Mouse (Mus musculus) layer of hippocampus, adult 9-10 months (tissue): ENCODE measurements around the gene Tbx19.
A peak's percentile ranks its signal among the peaks of the same experiment; 100 is the strongest.

Experiments
- DNase-seq: peaks from one replicate; pipeline ENCODE4 v3.0.0; 2022; ENCODE audit warnings: low spot score

The Tbx19 gene

GRCm38 (mm10) chr1:165184178-165184577 is 23.6 kb upstream of the Tbx19 start:
- DNase-seq: no peak

- no peak for DNase-seq
Observed at GRCm38 (mm10) chr1:165183400-165183799, 22.8 kb upstream of the Tbx19 start.

GRCm38 (mm10) chr1:165179321-165179720 is 18.7 kb upstream of the Tbx19 start:
- no peak for DNase-seq

- no peak for DNase-seq
Observed at GRCm38 (mm10) chr1:165178075-165178474, 17.5 kb upstream of the Tbx19 start.

- DNase-seq: no peak
Observed at GRCm38 (mm10) chr1:165174059-165174616, 13.6 kb upstream of the Tbx19 start.

- no peak for DNase-seq
Observed at GRCm38 (mm10) chr1:165171277-165171676, 10.7 kb upstream of the Tbx19 start.

- no peak for DNase-seq
Observed at GRCm38 (mm10) chr1:165170157-165170556, 9.6 kb upstream of the Tbx19 start.

GRCm38 (mm10) chr1:165169462-165169861 is 8.9 kb upstream of the Tbx19 start:
- DNase-seq: no peak

- no peak for DNase-seq
Observed at GRCm38 (mm10) chr1:165164920-165165319, 4.3 kb upstream of the Tbx19 start.

- no peak for DNase-seq
Observed at GRCm38 (mm10) chr1:165158841-165159240, 1.7 kb downstream of the Tbx19 start.

GRCm38 (mm10) chr1:165154162-165154561 is 6.4 kb downstream of the Tbx19 start:
- no peak for DNase-seq

GRCm38 (mm10) chr1:165151216-165151615 is 9.4 kb downstream of the Tbx19 start:
- DNase-seq: no peak

GRCm38 (mm10) chr1:165142343-165142916 is 18.1 kb downstream of the Tbx19 start:
- DNase-seq: no peak

- no peak for DNase-seq
Observed at GRCm38 (mm10) chr1:165140227-165140626, 20.3 kb downstream of the Tbx19 start.

GRCm38 (mm10) chr1:165133858-165134257 is 26.7 kb downstream of the Tbx19 start:
- DNase-seq: no peak

GRCm38 (mm10) chr1:165133279-165133678 is 27.3 kb downstream of the Tbx19 start:
- no peak for DNase-seq

- DNase-seq: peak; percentile 83
Observed at GRCm38 (mm10) chr1:165132187-165132877, 28.2 kb downstream of the Tbx19 start.

GRCm38 (mm10) chr1:165129573-165129972 is 31.0 kb downstream of the Tbx19 start:
- no peak for DNase-seq

GRCm38 (mm10) chr1:165121096-165121495 is 39.5 kb downstream of the Tbx19 start:
- DNase-seq: no peak

GRCm38 (mm10) chr1:165120349-165120898 is 40.1 kb downstream of the Tbx19 start:
- no peak for DNase-seq

- DNase-seq: no peak
Observed at GRCm38 (mm10) chr1:165119760-165120159, 40.8 kb downstream of the Tbx19 start.

GRCm38 (mm10) chr1:165119011-165119726 is 41.4 kb downstream of the Tbx19 start:
- DNase-seq: no peak
